Mouse (Mus musculus) CH12.LX (cell line): ENCODE data around the gene Babam1.

Source experiments
- CHD2 ChIP-seq: IDR thresholded peaks from 2 replicates; pipeline ENCODE4 v1.6.1; 2011; ENCODE audit warnings: low read length, improper control_type of control experiment
- CTCF ChIP-seq, 2 experiments: IDR thresholded peaks in 1 of 2; conservative IDR thresholded peaks in 1 of 2; 2 replicates each; pipeline ENCODE4 v1.5.1; 2011 to 2012; ENCODE audit warnings: low read depth in 2 of 2, low read length in 2 of 2, improper control_type of control experiment in 1 of 2, inconsistent platforms in 1 of 2, mild to moderate bottlenecking in 1 of 2, moderate library complexity in 1 of 2
- ELF1 ChIP-seq: IDR thresholded peaks from 2 replicates; pipeline ENCODE4 v1.6.1; 2014; ENCODE audit warnings: low read depth, mild to moderate bottlenecking, inconsistent platforms, low read length, improper control_type of control experiment
- EP300 ChIP-seq: IDR thresholded peaks from 2 replicates; pipeline ENCODE4 v1.6.1; 2011; ENCODE audit warnings: low read length, improper control_type of control experiment
- JUN ChIP-seq: IDR thresholded peaks from 2 replicates; pipeline ENCODE4 v1.6.1; 2011; ENCODE audit warnings: low read depth, mild to moderate bottlenecking, low read length, improper control_type of control experiment, moderate library complexity; ENCODE audit not compliant: insufficient read depth
- JUND ChIP-seq: conservative IDR thresholded peaks from 2 replicates; pipeline ENCODE4 v1.6.1; 2011; ENCODE audit warnings: low read depth, low read length, improper control_type of control experiment
- MAFK ChIP-seq: IDR thresholded peaks from 2 replicates; pipeline ENCODE4 v1.6.1; 2011; ENCODE audit warnings: low read length, improper control_type of control experiment; ENCODE audit not compliant: insufficient replicate concordance
- NELFE ChIP-seq: IDR thresholded peaks from 2 replicates; pipeline ENCODE4 v1.6.1; 2011; ENCODE audit warnings: low read depth, low read length, improper control_type of control experiment
- NRF1 ChIP-seq: IDR thresholded peaks from 2 replicates; pipeline ENCODE4 v1.6.1; 2014; ENCODE audit warnings: low read depth, mild to moderate bottlenecking, inconsistent platforms, low read length, improper control_type of control experiment, moderate library complexity
- POLR2A ChIP-seq: IDR thresholded peaks from 2 replicates; pipeline ENCODE4 v1.6.1; 2011; ENCODE audit warnings: low read depth, mild to moderate bottlenecking, improper control_type of control experiment, low read length
- RCOR1 ChIP-seq: conservative IDR thresholded peaks from 2 replicates; pipeline ENCODE4 v1.6.1; 2012; ENCODE audit warnings: low read depth, mild to moderate bottlenecking, inconsistent platforms, low read length, improper control_type of control experiment
- ZC3H11A ChIP-seq: IDR thresholded peaks from 2 replicates; pipeline ENCODE4 v1.6.1; 2012; ENCODE audit warnings: low read depth, mild to moderate bottlenecking, inconsistent platforms, low read length, improper control_type of control experiment
- ZNF384 ChIP-seq: IDR thresholded peaks from 2 replicates; pipeline ENCODE4 v1.6.1; 2012; ENCODE audit warnings: low read depth, low read length, improper control_type of control experiment, inconsistent platforms

DNA sequence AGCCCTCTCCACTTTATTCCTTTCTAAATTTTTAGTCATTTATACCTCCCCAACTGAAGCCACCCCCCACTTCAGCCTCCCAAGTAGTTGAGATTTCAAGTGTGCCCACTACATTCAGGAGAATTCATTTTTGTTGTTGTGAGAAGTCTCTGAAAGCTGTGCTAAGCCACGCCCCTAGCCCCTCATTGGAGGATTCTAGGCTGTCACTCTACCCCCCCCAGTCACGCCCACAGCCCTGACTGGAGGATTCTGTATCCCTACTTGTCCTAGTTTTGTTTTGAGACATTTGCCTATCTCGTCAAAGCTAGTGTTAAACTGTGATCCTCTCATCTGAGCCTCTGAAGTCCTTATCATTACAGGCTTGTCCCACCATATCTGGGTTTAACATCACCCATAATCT, 3.8 kb upstream of the Babam1 start:
- TF ChIP-seq MAFK = no peak
- TF ChIP-seq POLR2A = no peak
- TF ChIP-seq CTCF (conservative IDR thresholded peaks at IDR 0.05 in 1 of 2, IDR thresholded peaks at IDR 0.05 in 1 of 2; ENCODE audit: low read depth in 2 of 2, low read length in 2 of 2) = no peak
- TF ChIP-seq ZNF384 = no peak
- no peak for TF ChIP-seq ELF1
- no peak for TF ChIP-seq EP300
- TF ChIP-seq NELFE = no peak
- TF ChIP-seq RCOR1 = no peak
- no peak for TF ChIP-seq NRF1
- TF ChIP-seq CHD2 = no peak
- no peak for TF ChIP-seq ZC3H11A
- no peak for TF ChIP-seq JUND
- no peak for TF ChIP-seq JUN
